Mouse (Mus musculus) limb, embryonic 11.5 days (tissue): ENCODE measurements around the gene Gpr35. TPM values are rescaled to one million over a fixed set of nuclear protein-coding genes. Genes with fewer than 3 reads are reported as not detected.

Source experiments
- ATAC-seq: fragments of 200-750 bp; cut with Nextera tagmentation; 2 replicates; pipeline ENCODE4 v1.8.0; 2017; ENCODE audit warnings: low read depth; ENCODE audit not compliant: insufficient number of reproducible peaks, low FRiP score, low TSS enrichment
- DNase-seq: peaks from one replicate; pipeline ENCODE4 v3.0.0-alpha.2; 2015; ENCODE audit warnings: low spot score
- H3K27ac ChIP-seq: fragments of 300-500 bp; sonication (generic); replicated peaks from 2 replicates; pipeline ENCODE4 v1.5.1; 2014; ENCODE audit warnings: low read depth, mild to moderate bottlenecking, low read length
- H3K27me3 ChIP-seq: fragments of 300-500 bp; sonication (generic); 2 replicates; pipeline ENCODE4 v1.6.1; 2014; ENCODE audit warnings: mild to moderate bottlenecking, low read length, mixed read lengths; ENCODE audit not compliant: control insufficient read depth, insufficient read depth
- H3K36me3 ChIP-seq: fragments of 300-500 bp; sonication (generic); 2 replicates; pipeline ENCODE4 v1.6.1; 2014; ENCODE audit warnings: mild to moderate bottlenecking, low read length, moderate library complexity, mixed read lengths; ENCODE audit not compliant: control insufficient read depth, insufficient read depth
- H3K4me1 ChIP-seq: fragments of 300-500 bp; sonication (generic); 2 replicates; pipeline ENCODE4 v1.6.1; 2014; ENCODE audit warnings: low read length, mixed read lengths; ENCODE audit not compliant: control insufficient read depth, insufficient read depth
- H3K4me2 ChIP-seq: fragments of 300-500 bp; sonication (generic); 2 replicates; pipeline ENCODE4 v1.6.1; 2014; ENCODE audit warnings: low read depth, mild to moderate bottlenecking, moderate library complexity; ENCODE audit not compliant: severe bottlenecking
- H3K4me3 ChIP-seq: fragments of 300-500 bp; sonication (generic); 2 replicates; pipeline ENCODE4 v1.5.1; 2014; ENCODE audit warnings: low read depth, low read length
- H3K9ac ChIP-seq: fragments of 300-500 bp; sonication (generic); 2 replicates; pipeline ENCODE4 v1.6.1; 2014; ENCODE audit warnings: mild to moderate bottlenecking, low read length
- H3K9me3 ChIP-seq: fragments of 300-500 bp; sonication (generic); 2 replicates; pipeline ENCODE4 v1.6.1; 2016; ENCODE audit warnings: low read length; ENCODE audit not compliant: control insufficient read depth
- WGBS: fragments of 180-500 bp; shearing (Covaris S2); extraction: QIAGEN DNeasy Blood & Tissue Kit; methylation state at CpG from one replicate; pipeline ENCODE4 v1.1.7; 2014; 5-methylcytosine and 5-hydroxymethylcytosine counted together
- polyA plus RNA-seq: library from polyadenylated mRNA; unstranded; fragments of >200 nt; fragmentation: Nextera tagmentation; extraction: Ambion mirVana; gene quantifications from 2 replicates; pipeline ENCODE4 v1.2.1, GENCODE M21; 2014

The Gpr35 gene
- polyA plus RNA-seq, 1 experiment from 2014 or later, result 0.44 TPM

GRCm38 (mm10) chr1:92982931-92983605 lies 32.4 kb downstream of the Gpr35 start:
- Histone ChIP-seq H3K4me2 (no peak overlapping the region), H3K27me3 (no peaks in the 10 kb centered on the region), H3K9ac (no peak overlapping the region), H3K27ac (no peak overlapping the region), H3K4me3 (no peak overlapping the region), H3K36me3 (no peaks in the 10 kb centered on the region), H3K4me1 (no peaks in the 10 kb centered on the region), H3K9me3 (no peaks in the 10 kb centered on the region)
- no peak for ATAC-seq
- 89% methylated on average over 17 of the region's 17 CpGs for WGBS
- no peak for DNase-seq

- H3K27me3 ChIP-seq, result no peaks in the 10 kb centered on the region
- WGBS, result 89% methylated on average over 5 of the region's 5 CpGs
- no peaks in the 10 kb centered on the region for H3K36me3 ChIP-seq
- H3K4me2 ChIP-seq, result no peak overlapping the region
- H3K9ac ChIP-seq, result no peak overlapping the region
- DNase-seq (no peak), ATAC-seq (no peak)
- no peaks in the 10 kb centered on the region for H3K4me1 ChIP-seq
- H3K9me3 ChIP-seq, result no peaks in the 10 kb centered on the region
- no peak overlapping the region for H3K4me3 ChIP-seq
- no peak overlapping the region for H3K27ac ChIP-seq
These were observed 34.3 kb downstream of the Gpr35 start for GRCm38 (mm10) chr1:92984999-92985398.

- Histone ChIP-seq H3K27me3 (no peaks in the 10 kb centered on the region), H3K4me1 (no peaks in the 10 kb centered on the region), H3K9ac (no peak overlapping the region), H3K9me3 (no peaks in the 10 kb centered on the region), H3K4me3 (no peak overlapping the region), H3K36me3 (no peaks in the 10 kb centered on the region), H3K27ac (no peak overlapping the region), H3K4me2 (no peak overlapping the region)
- WGBS, result 75% methylated on average over 4 of the region's 4 CpGs
- DNase-seq, result no peak
- ATAC-seq, result no peak
These were observed 38.2 kb downstream of the Gpr35 start for GRCm38 (mm10) chr1:92988894-92989293.

- WGBS, result 49% methylated on average over 4 of the region's 4 CpGs
- DNase-seq, result no peak
- Histone ChIP-seq H3K27ac (no peak overlapping the region), H3K9me3 (no peaks in the 10 kb centered on the region), H3K4me3 (no peak overlapping the region), H3K27me3 (no peaks in the 10 kb centered on the region), H3K4me1 (no peaks in the 10 kb centered on the region), H3K9ac (no peak overlapping the region), H3K4me2 (no peak overlapping the region), H3K36me3 (no peaks in the 10 kb centered on the region)
- ATAC-seq, result no peak
These were observed 39.2 kb downstream of the Gpr35 start for GRCm38 (mm10) chr1:92989891-92990290.

- Histone ChIP-seq H3K27ac (no peak overlapping the region), H3K4me1 (no peaks in the 10 kb centered on the region), H3K27me3 (no peaks in the 10 kb centered on the region), H3K4me3 (no peak overlapping the region), H3K36me3 (no peaks in the 10 kb centered on the region), H3K9me3 (no peaks in the 10 kb centered on the region), H3K4me2 (no peak overlapping the region), H3K9ac (no peak overlapping the region)
- no peak for ATAC-seq
- no peak for DNase-seq
- WGBS, result 85% methylated on average over 6 of the region's 6 CpGs
These were observed 41.7 kb downstream of the Gpr35 start for GRCm38 (mm10) chr1:92992214-92992855.

- no peak overlapping the region for H3K9ac ChIP-seq
- H3K27me3 ChIP-seq, result no peaks in the 10 kb centered on the region
- H3K4me1 ChIP-seq, result no peaks in the 10 kb centered on the region
- DNase-seq (no peak), ATAC-seq (no peak)
- H3K36me3 ChIP-seq, result no peaks in the 10 kb centered on the region
- no peak overlapping the region for H3K27ac ChIP-seq
- WGBS, result 67% methylated on average over 2 of the region's 2 CpGs
- H3K4me2 ChIP-seq, result no peak overlapping the region
- no peak overlapping the region for H3K4me3 ChIP-seq
- H3K9me3 ChIP-seq, result no peaks in the 10 kb centered on the region
These were observed 42.2 kb downstream of the Gpr35 start for GRCm38 (mm10) chr1:92992880-92993279.

GRCm38 (mm10) chr1:93006061-93006460 lies 55.4 kb downstream of the Gpr35 start, which contains the start of gene Aqp12:
Gene Aqp12 (plus strand): TSS chr1:93006334.
- peaks cover 2% of the 10 kb centered on the region; the same call in 1 of the 2 replicates for H3K9me3 ChIP-seq
- no peaks in the 10 kb centered on the region for H3K4me1 ChIP-seq
- no peak for ATAC-seq
- no peaks in the 10 kb centered on the region for H3K36me3 ChIP-seq
- WGBS, result 75% methylated on average over 7 of the region's 7 CpGs
- no peaks in the 10 kb centered on the region for H3K27me3 ChIP-seq
- no peak within 1 kb of the TSS for H3K4me2 ChIP-seq
- H3K4me3 ChIP-seq, result no peak within 1 kb of the TSS
- H3K27ac ChIP-seq, result no peak within 1 kb of the TSS
- no peak within 1 kb of the TSS for H3K9ac ChIP-seq
- DNase-seq, result no peak

- no peak overlapping the region for H3K27ac ChIP-seq
- WGBS, result 85% methylated on average over 4 of the region's 4 CpGs
- H3K4me2 ChIP-seq, result no peak overlapping the region
- no peak for ATAC-seq
- no peak overlapping the region for H3K9ac ChIP-seq
- no peaks in the 10 kb centered on the region for H3K27me3 ChIP-seq
- H3K9me3 ChIP-seq, result no peaks in the 10 kb centered on the region
- no peak overlapping the region for H3K4me3 ChIP-seq
- no peak for DNase-seq
- no peaks in the 10 kb centered on the region for H3K4me1 ChIP-seq
- no peaks in the 10 kb centered on the region for H3K36me3 ChIP-seq
These were observed 58.5 kb downstream of the Gpr35 start for GRCm38 (mm10) chr1:93009196-93009595.
